In genomic region chr2:101983082-101983852, GRCm38 (mm10) we compare ENCODE assay signal across 8 mouse cellular contexts.
A peak's percentile ranks its signal among the peaks of the same experiment; 100 is the strongest.
DNase-seq lines count a peak whose midpoint lies in the region.

No protein-coding gene starts in this region.

- peak; percentile 7 for DNase-seq in testis, postnatal 14 days (ENCODE audit: low spot score)
- DNase-seq in testis, postnatal 10 days (ENCODE audit: low spot score), result no peak
- DNase-seq in forelimb bud, embryonic 11.5 days (ENCODE audit: low read depth, low spot score), result peak; percentile 68
- DNase-seq in layer of hippocampus, adult 9-10 months (ENCODE audit: low spot score), result peak; percentile 83
- peak; percentile 51 for DNase-seq in lung, postnatal 25 days (ENCODE audit: low spot score)
- peak; percentile 92 for DNase-seq in telencephalon, adult 2 months (ENCODE audit: low read depth, low spot score)
- DNase-seq in ovary, postnatal 14 days (ENCODE audit: low spot score), result no peak
- DNase-seq in adrenal gland, adult 2 months, result no peak

Comparison
In these comparisons a context has a peak if more than half of its experiments do, and no peak if none do; other contexts are left out.
1. DNase-seq: peak in testis, postnatal 14 days (single experiment), forelimb bud, embryonic 11.5 days (single experiment), layer of hippocampus, adult 9-10 months (single experiment), lung, postnatal 25 days (single experiment) and telencephalon, adult 2 months (single experiment); none in testis, postnatal 10 days (single experiment), ovary, postnatal 14 days (single experiment) and adrenal gland, adult 2 months (single experiment).